Mouse (Mus musculus) embryonic facial prominence, embryonic 12.5 days (tissue): ENCODE measurements around the gene Ccl22. TPM values are rescaled to one million over a fixed set of nuclear protein-coding genes. Genes with fewer than 3 reads are reported as not detected.

Experiments
- ATAC-seq: fragments of 200-750 bp; cut with Nextera tagmentation; 2 replicates; pipeline ENCODE4 v1.8.0; 2017; ENCODE audit not compliant: insufficient number of reproducible peaks, insufficient read depth, low FRiP score, low TSS enrichment
- H3K27ac ChIP-seq: fragments of 300-500 bp; sonication (generic); 2 replicates; pipeline ENCODE4 v1.5.1; 2016; ENCODE audit warnings: mild to moderate bottlenecking
- H3K27me3 ChIP-seq: fragments of 300-500 bp; sonication (generic); 2 replicates; pipeline ENCODE4 v1.6.1; 2016; ENCODE audit warnings: mild to moderate bottlenecking, moderate library complexity
- H3K36me3 ChIP-seq: fragments of 300-500 bp; sonication (generic); 2 replicates; pipeline ENCODE4 v1.6.1; 2016; ENCODE audit warnings: mild to moderate bottlenecking
- H3K4me1 ChIP-seq: fragments of 300-500 bp; sonication (generic); 2 replicates; pipeline ENCODE4 v1.6.1; 2016
- H3K4me2 ChIP-seq: fragments of 300-500 bp; sonication (generic); replicated peaks from 2 replicates; pipeline ENCODE4 v1.6.1; 2016; ENCODE audit warnings: mild to moderate bottlenecking, moderate library complexity
- H3K4me3 ChIP-seq: fragments of 300-500 bp; sonication (generic); 2 replicates; pipeline ENCODE4 v1.5.1; 2016; ENCODE audit warnings: mild to moderate bottlenecking
- H3K9ac ChIP-seq: fragments of 300-500 bp; sonication (generic); 2 replicates; pipeline ENCODE4 v1.6.1; 2016; ENCODE audit warnings: mild to moderate bottlenecking, moderate library complexity
- H3K9me3 ChIP-seq: fragments of 300-500 bp; sonication (generic); 2 replicates; pipeline ENCODE4 v1.6.1; 2016; ENCODE audit warnings: mild to moderate bottlenecking, moderate library complexity
- WGBS: fragments of 180-500 bp; shearing (Covaris S2); methylation state at CpG from one replicate; pipeline ENCODE4 v1.1.7; 2016; 5-methylcytosine and 5-hydroxymethylcytosine counted together
- polyA plus RNA-seq: library from polyadenylated mRNA; unstranded; fragments of >200 nt; fragmentation: Nextera tagmentation; extraction: Ambion mirVana; gene quantifications from 2 replicates; pipeline ENCODE4 v1.2.1, GENCODE M21; 2016

The Ccl22 gene
- polyA plus RNA-seq, 1 experiment from 2014 or later: not detected

- H3K9me3 ChIP-seq: no peaks in the 10 kb centered on the region
- WGBS: 56% methylated on average over 7 of the region's 7 CpGs
- 0 out of 2 replicates have a peak overlapping the region, but pooled peaks have one; percentile 17 for H3K4me2 ChIP-seq
- H3K4me1 ChIP-seq: peaks cover 24% of the 10 kb centered on the region
- H3K36me3 ChIP-seq: no peaks in the 10 kb centered on the region
- no peaks in the 10 kb centered on the region for H3K27me3 ChIP-seq
- no peak for ATAC-seq
- no peak overlapping the region for H3K4me3 ChIP-seq
- H3K27ac ChIP-seq: no peak overlapping the region
- H3K9ac ChIP-seq: 0 out of 2 replicates have a peak overlapping the region, but pooled peaks have one; percentile 3
Measured at GRCm38 (mm10) chr8:94781155-94781837, 35.9 kb downstream of the Ccl22 start.

GRCm38 (mm10) chr8:94781838-94782235, 36.4 kb downstream of the Ccl22 start:
- Histone ChIP-seq H3K27me3 (no peaks in the 10 kb centered on the region), H3K27ac (no peak overlapping the region), H3K4me2 (peak overlapping the region; percentile 17; the same call in 1 of the 2 replicates), H3K9me3 (no peaks in the 10 kb centered on the region), H3K4me1 (peaks cover 24% of the 10 kb centered on the region), H3K36me3 (no peaks in the 10 kb centered on the region), H3K9ac (no peak overlapping the region), H3K4me3 (no peak overlapping the region)
- 10% methylated on average over 11 of the region's 11 CpGs for WGBS
- ATAC-seq: no peak

GRCm38 (mm10) chr8:94783890-94784289, 38.5 kb downstream of the Ccl22 start:
- no peak overlapping the region for H3K9ac ChIP-seq
- peaks cover 21% of the 10 kb centered on the region for H3K4me1 ChIP-seq
- 55% methylated on average over 4 of the region's 4 CpGs for WGBS

GRCm38 (mm10) chr8:94785247-94785985, 40.0 kb downstream of the Ccl22 start:
- Histone ChIP-seq H3K9ac (no peak overlapping the region), H3K9me3 (no peaks in the 10 kb centered on the region), H3K27me3 (no peaks in the 10 kb centered on the region), H3K36me3 (no peaks in the 10 kb centered on the region), H3K4me3 (no peak overlapping the region), H3K27ac (no peak overlapping the region), H3K4me1 (peaks cover 21% of the 10 kb centered on the region), H3K4me2 (no peak overlapping the region)
- no peak for ATAC-seq
- WGBS: 64% methylated on average over 12 of the region's 12 CpGs

More at GRCm38 (mm10) chr8:94783890-94784289, 38.5 kb downstream of the Ccl22 start:
- Histone ChIP-seq H3K36me3 (no peaks in the 10 kb centered on the region), H3K27ac (no peak overlapping the region), H3K27me3 (no peaks in the 10 kb centered on the region), H3K4me2 (no peak overlapping the region), H3K9me3 (no peaks in the 10 kb centered on the region), H3K4me3 (no peak overlapping the region)
- ATAC-seq: no peak

GRCm38 (mm10) chr8:94785995-94786595, 40.7 kb downstream of the Ccl22 start:
- H3K9ac ChIP-seq: no peak overlapping the region
- H3K4me2 ChIP-seq: no peak overlapping the region
- ATAC-seq: no peak
- H3K36me3 ChIP-seq: no peaks in the 10 kb centered on the region
- no peaks in the 10 kb centered on the region for H3K9me3 ChIP-seq
- no peak overlapping the region for H3K4me3 ChIP-seq
- H3K27ac ChIP-seq: no peak overlapping the region
- WGBS: 66% methylated on average over 6 of the region's 6 CpGs
- peaks cover 21% of the 10 kb centered on the region for H3K4me1 ChIP-seq
- H3K27me3 ChIP-seq: no peaks in the 10 kb centered on the region

GRCm38 (mm10) chr8:94787524-94788501, 42.4 kb downstream of the Ccl22 start:
- Histone ChIP-seq H3K36me3 (no peaks in the 10 kb centered on the region), H3K9me3 (no peaks in the 10 kb centered on the region), H3K27me3 (no peaks in the 10 kb centered on the region), H3K4me2 (no peak overlapping the region), H3K4me3 (no peak overlapping the region), H3K27ac (no peak overlapping the region), H3K9ac (no peak overlapping the region), H3K4me1 (peaks cover 16% of the 10 kb centered on the region; the same call in 1 of the 2 replicates)
- ATAC-seq: no peak
- 56% methylated on average over 15 of the region's 15 CpGs for WGBS

GRCm38 (mm10) chr8:94789256-94789955, 44.0 kb downstream of the Ccl22 start:
- H3K36me3 ChIP-seq: no peaks in the 10 kb centered on the region
- WGBS: 70% methylated on average over 10 of the region's 10 CpGs
- H3K27ac ChIP-seq: no peak overlapping the region
- no peaks in the 10 kb centered on the region for H3K9me3 ChIP-seq
- H3K9ac ChIP-seq: no peak overlapping the region
- H3K4me2 ChIP-seq: no peak overlapping the region
- H3K27me3 ChIP-seq: no peaks in the 10 kb centered on the region
- H3K4me1 ChIP-seq: peaks cover 16% of the 10 kb centered on the region; the same call in 1 of the 2 replicates
- no peak for ATAC-seq
- no peak overlapping the region for H3K4me3 ChIP-seq

GRCm38 (mm10) chr8:94794368-94794767, 49.0 kb downstream of the Ccl22 start:
- no peak overlapping the region for H3K27ac ChIP-seq
- no peaks in the 10 kb centered on the region for H3K27me3 ChIP-seq
- H3K9ac ChIP-seq: no peak overlapping the region
- no peaks in the 10 kb centered on the region for H3K9me3 ChIP-seq
- 93% methylated on average over 4 of the region's 4 CpGs for WGBS
- no peak overlapping the region for H3K4me3 ChIP-seq
- ATAC-seq: no peak
- no peak overlapping the region for H3K4me2 ChIP-seq
- no peaks in the 10 kb centered on the region for H3K36me3 ChIP-seq
- H3K4me1 ChIP-seq: no peaks in the 10 kb centered on the region

GRCm38 (mm10) chr8:94794782-94795181, 49.4 kb downstream of the Ccl22 start:
- H3K4me1 ChIP-seq: no peaks in the 10 kb centered on the region
- ATAC-seq: no peak
- H3K36me3 ChIP-seq: no peaks in the 10 kb centered on the region
- no peak overlapping the region for H3K4me2 ChIP-seq
- no peak overlapping the region for H3K9ac ChIP-seq
- WGBS: 93% methylated on average over 2 of the region's 2 CpGs
- H3K27ac ChIP-seq: no peak overlapping the region
- no peak overlapping the region for H3K4me3 ChIP-seq
- no peaks in the 10 kb centered on the region for H3K27me3 ChIP-seq
- H3K9me3 ChIP-seq: no peaks in the 10 kb centered on the region

- Histone ChIP-seq H3K36me3 (no peaks in the 10 kb centered on the region), H3K9me3 (no peaks in the 10 kb centered on the region), H3K27ac (no peak overlapping the region), H3K4me3 (no peak overlapping the region), H3K4me1 (no peaks in the 10 kb centered on the region), H3K9ac (no peak overlapping the region), H3K4me2 (no peak overlapping the region), H3K27me3 (0 out of 2 replicates have a peak, but pooled peaks cover 4% of the 10 kb centered on the region)
- 68% methylated on average over 7 of the region's 7 CpGs for WGBS
- ATAC-seq: no peak
Measured at GRCm38 (mm10) chr8:94800278-94800968, 55.0 kb downstream of the Ccl22 start.
